Mouse (Mus musculus) lung, postnatal 36 days (tissue): ENCODE results near the gene Vapa.
"Not testable (repeated sequence)": the region's sequence is repeated elsewhere in the genome, so short reads cannot be mapped to it uniquely, and the experiment has no call there.

Experiments
- DNase-seq: peaks from one replicate; pipeline ENCODE4 v3.0.0; 2022; ENCODE audit warnings: mixed read lengths

Gene Vapa

GRCm38 (mm10) chr17:65562761-65563160 is 50.6 kb downstream of the Vapa start:
- DNase-seq: peak; percentile 86

GRCm38 (mm10) chr17:65561361-65562015 is 51.9 kb downstream of the Vapa start:
- no peak for DNase-seq

- DNase-seq: peak; percentile 32
Measured at GRCm38 (mm10) chr17:65559273-65559672, 54.1 kb downstream of the Vapa start.

- no peak for DNase-seq
Measured at GRCm38 (mm10) chr17:65558788-65559187, 54.6 kb downstream of the Vapa start.

GRCm38 (mm10) chr17:65558217-65558616 is 55.1 kb downstream of the Vapa start:
- peak; percentile 86 for DNase-seq

- DNase-seq: no peak
Measured at GRCm38 (mm10) chr17:65557212-65557611, 56.1 kb downstream of the Vapa start.

- no peak for DNase-seq
Measured at GRCm38 (mm10) chr17:65556798-65557197, 56.6 kb downstream of the Vapa start.

GRCm38 (mm10) chr17:65552426-65552997 is 60.8 kb downstream of the Vapa start:
- no peak for DNase-seq

GRCm38 (mm10) chr17:65550357-65550756 is 63.0 kb downstream of the Vapa start:
- DNase-seq: no peak

- DNase-seq: peak; percentile 15
Measured at GRCm38 (mm10) chr17:65548698-65549365, 64.5 kb downstream of the Vapa start.

- DNase-seq: not testable (repeated sequence)
Measured at GRCm38 (mm10) chr17:65546221-65546620, 67.1 kb downstream of the Vapa start.

- peak; percentile 59 for DNase-seq
Measured at GRCm38 (mm10) chr17:65540441-65541272, 72.7 kb downstream of the Vapa start, which contains the start of gene Tmem232. Gene Tmem232, minus strand, starts transcription at chr17:65540782.

GRCm38 (mm10) chr17:65536156-65536555 is 77.2 kb downstream of the Vapa start:
- DNase-seq: peak; percentile 77

GRCm38 (mm10) chr17:65532381-65532780 is 81.0 kb downstream of the Vapa start:
- not testable (repeated sequence) for DNase-seq
